Mouse (Mus musculus) liver, adult 2 months (tissue): ENCODE measurements at regions not wholly inside any gene's neighbourhood (a gene's known extent, or its start where the extent isn't known, plus 50 kb on each side); places are given as distances from the start of the nearest gene placed in this dataset.

ENCODE experiments used
- CTCF ChIP-seq: fragments of 200-500 bp; IDR thresholded peaks from 2 replicates; pipeline ENCODE4 v1.5.1; 2011; ENCODE audit warnings: low read depth, low read length, control low read depth
- POLR2A ChIP-seq: fragments of 200-500 bp; IDR thresholded peaks from 2 replicates; pipeline ENCODE4 v1.6.1; 2011; ENCODE audit warnings: low read length, control low read depth; ENCODE audit not compliant: insufficient read depth; ENCODE audit errors: extremely low read depth

GRCm38 (mm10) chr7:71469951-71470350 lies 118.7 kb upstream of the Gm10295 start:
- TF ChIP-seq POLR2A (no peak), CTCF (no peak)
